8 mouse cellular contexts compared by ENCODE assay signal in genomic region chr13:55535796-55536193, GRCm38 (mm10). TPM values are rescaled to one million over a fixed set of nuclear protein-coding genes. Genes with fewer than 3 reads are reported as not detected.
A peak's percentile ranks its signal among the peaks of the same experiment; 100 is the strongest.
DNase-seq lines count a peak whose midpoint lies in the region; ATAC-seq and TF ChIP-seq lines count a peak whose summit lies in the region.

No protein-coding gene starts in this region.

- no peak for ATAC-seq in kidney, embryonic 15.5 days (replicated peaks; ENCODE audit: low FRiP score)
- ATAC-seq in hindbrain, embryonic 11.5 days (ENCODE audit: low FRiP score) = peak; percentile 22
- no peak for ATAC-seq in midbrain, embryonic 12.5 days (ENCODE audit: low FRiP score, low read depth)

- H3K9me3 ChIP-seq in kidney, embryonic 15.5 days (replicated peaks) = no peaks in the 10 kb centered on the region
- H3K9me3 ChIP-seq in hindbrain, embryonic 11.5 days (ENCODE audit: control insufficient read depth, low read length) = no peaks in the 10 kb centered on the region
- H3K9me3 ChIP-seq in midbrain, embryonic 12.5 days = no peaks in the 10 kb centered on the region

- peaks cover 19% of the 10 kb centered on the region for H3K4me1 ChIP-seq in kidney, embryonic 15.5 days
- H3K4me1 ChIP-seq in bone marrow macrophage, adult 2 months (ENCODE audit: control insufficient read depth, insufficient read depth, low read length) = peaks cover 8% of the 10 kb centered on the region; the same call in 1 of the 2 replicates
- H3K4me1 ChIP-seq in hindbrain, embryonic 11.5 days (replicated peaks; ENCODE audit: control insufficient read depth, insufficient read depth, low read length) = peaks cover 5% of the 10 kb centered on the region; the same call in 1 of the 2 replicates
- H3K4me1 ChIP-seq in midbrain, embryonic 12.5 days = peaks cover 15% of the 10 kb centered on the region

- no peak for DNase-seq in kidney, adult 8-10 months
- no peak for DNase-seq in hindbrain, embryonic 11.5 days (ENCODE audit: low spot score)
- no peak for DNase-seq in urinary bladder, postnatal 4 days (ENCODE audit: low spot score in 2 of 2)
- DNase-seq in embryo, embryonic 9.5 days (ENCODE audit: extremely low spot score) = no peak
- no peak for DNase-seq in kidney, adult 11 months

- H3K4me2 ChIP-seq in kidney, embryonic 15.5 days = peak overlapping the region; percentile 96
- H3K4me2 ChIP-seq in hindbrain, embryonic 11.5 days (replicated peaks; ENCODE audit: low read depth, low read length) = peak overlapping the region; percentile 87
- peak overlapping the region; percentile 100 for H3K4me2 ChIP-seq in midbrain, embryonic 12.5 days (replicated peaks)

- peak overlapping the region; percentile 63 for H3K4me3 ChIP-seq in kidney, embryonic 15.5 days (replicated peaks)
- H3K4me3 ChIP-seq in bone marrow macrophage, adult 2 months (ENCODE audit: insufficient read depth, low read length) = peak overlapping the region; percentile 96
- peak overlapping the region; percentile 80 for H3K4me3 ChIP-seq in hindbrain, embryonic 11.5 days (ENCODE audit: low read depth, low read length)
- peak overlapping the region; percentile 93 for H3K4me3 ChIP-seq in midbrain, embryonic 12.5 days

- no peaks in the 10 kb centered on the region for H3K27me3 ChIP-seq in kidney, embryonic 15.5 days
- no peaks in the 10 kb centered on the region for H3K27me3 ChIP-seq in hindbrain, embryonic 11.5 days (ENCODE audit: control insufficient read depth, insufficient read depth, low read length)
- no peaks in the 10 kb centered on the region for H3K27me3 ChIP-seq in midbrain, embryonic 12.5 days

- 15% methylated on average over 17 of the region's 17 CpGs for WGBS in kidney, embryonic 15.5 days
- WGBS in hindbrain, embryonic 11.5 days = 17% methylated on average over 17 of the region's 17 CpGs
- WGBS in midbrain, embryonic 12.5 days = 19% methylated on average over 17 of the region's 17 CpGs

- no peak for TF ChIP-seq POLR2A in bone marrow macrophage, adult 2 months (IDR thresholded peaks at IDR 0.05; ENCODE audit: borderline replicate concordance, low read depth, low read length)

- peaks cover 78% of the 10 kb centered on the region for H3K36me3 ChIP-seq in kidney, embryonic 15.5 days
- H3K36me3 ChIP-seq in hindbrain, embryonic 11.5 days (ENCODE audit: control insufficient read depth, insufficient read depth, low read length) = peaks cover 9% of the 10 kb centered on the region
- peaks cover 76% of the 10 kb centered on the region for H3K36me3 ChIP-seq in midbrain, embryonic 12.5 days

- H3K9ac ChIP-seq in kidney, embryonic 15.5 days = peak overlapping the region; percentile 65
- H3K9ac ChIP-seq in hindbrain, embryonic 11.5 days (ENCODE audit: low read depth, low read length) = peak overlapping the region; percentile 78
- peak overlapping the region; percentile 83 for H3K9ac ChIP-seq in midbrain, embryonic 12.5 days (replicated peaks)

- peak overlapping the region; percentile 49; the same call in 1 of the 2 replicates for H3K27ac ChIP-seq in kidney, embryonic 15.5 days
- H3K27ac ChIP-seq in bone marrow macrophage, adult 2 months (ENCODE audit: insufficient read depth, low read depth, low read length) = no peak overlapping the region; the same call in 1 of the 2 replicates
- H3K27ac ChIP-seq in hindbrain, embryonic 11.5 days (ENCODE audit: low read depth, low read length) = no peak overlapping the region; the same call in 1 of the 2 replicates
- H3K27ac ChIP-seq in midbrain, embryonic 12.5 days (replicated peaks) = peak overlapping the region; percentile 75

- no peak for TF ChIP-seq CTCF in bone marrow macrophage, adult 2 months (IDR thresholded peaks at IDR 0.05; ENCODE audit: low read depth, low read length)

RNA-seq across cellular contexts. Expression of gene Ddx41, which starts 0.7 kb away (rescaled TPM):
- polyA plus RNA-seq in kidney, embryonic 15.5 days (2015; fragmentation: Nextera tagmentation; extraction: Ambion mirVana) = 80.4 and 87.4 TPM in 2 replicates
- polyA plus RNA-seq in bone marrow macrophage, adult 2 months (2012; ENCODE audit: insufficient read depth, insufficient read length, missing spikeins) = 39.1 and 39.8 TPM in 2 replicates
- 67.6 and 75.0 TPM in 2 replicates for polyA plus RNA-seq in hindbrain, embryonic 11.5 days (2014; fragmentation: Nextera tagmentation; extraction: Ambion mirVana)
- polyA plus RNA-seq in midbrain, embryonic 12.5 days (2016; fragmentation: Nextera tagmentation; extraction: Ambion mirVana) = 64.6 and 73.4 TPM in 2 replicates

RNA-seq across cellular contexts. Expression of gene Dok3, which starts 6.7 kb away (rescaled TPM):
- polyA plus RNA-seq in kidney, embryonic 15.5 days (2015; fragmentation: Nextera tagmentation; extraction: Ambion mirVana) = 2.9 and 3.0 TPM in 2 replicates
- 87.8 and 94.2 TPM in 2 replicates for polyA plus RNA-seq in bone marrow macrophage, adult 2 months (2012; ENCODE audit: insufficient read depth, insufficient read length, missing spikeins)
- 2.2 and 2.8 TPM in 2 replicates for polyA plus RNA-seq in hindbrain, embryonic 11.5 days (2014; fragmentation: Nextera tagmentation; extraction: Ambion mirVana)
- polyA plus RNA-seq in midbrain, embryonic 12.5 days (2016; fragmentation: Nextera tagmentation; extraction: Ambion mirVana) = 2.9 and 4.6 TPM in 2 replicates

RNA-seq across cellular contexts. Expression of gene Pdlim7, which starts 22.3 kb away (rescaled TPM):
- polyA plus RNA-seq in kidney, embryonic 15.5 days (2015; fragmentation: Nextera tagmentation; extraction: Ambion mirVana) = 141 and 169 TPM in 2 replicates
- polyA plus RNA-seq in bone marrow macrophage, adult 2 months (2012; ENCODE audit: insufficient read depth, insufficient read length, missing spikeins) = 6.0 TPM in 2 replicates
- 135 and 152 TPM in 2 replicates for polyA plus RNA-seq in hindbrain, embryonic 11.5 days (2014; fragmentation: Nextera tagmentation; extraction: Ambion mirVana)
- polyA plus RNA-seq in midbrain, embryonic 12.5 days (2016; fragmentation: Nextera tagmentation; extraction: Ambion mirVana) = 140 and 156 TPM in 2 replicates

RNA-seq across cellular contexts. Expression of gene Fam193b, which starts 35.1 kb away (rescaled TPM):
- polyA plus RNA-seq in kidney, embryonic 15.5 days (2015; fragmentation: Nextera tagmentation; extraction: Ambion mirVana) = 35.1 and 43.2 TPM in 2 replicates
- 45.6 and 47.6 TPM in 2 replicates for polyA plus RNA-seq in bone marrow macrophage, adult 2 months (2012; ENCODE audit: insufficient read depth, insufficient read length, missing spikeins)
- polyA plus RNA-seq in hindbrain, embryonic 11.5 days (2014; fragmentation: Nextera tagmentation; extraction: Ambion mirVana) = 44.5 and 45.9 TPM in 2 replicates
- 67.2 and 67.7 TPM in 2 replicates for polyA plus RNA-seq in midbrain, embryonic 12.5 days (2016; fragmentation: Nextera tagmentation; extraction: Ambion mirVana)

RNA-seq across cellular contexts. Expression of gene Tmed9, which starts 37.7 kb away (rescaled TPM):
- polyA plus RNA-seq in kidney, embryonic 15.5 days (2015; fragmentation: Nextera tagmentation; extraction: Ambion mirVana) = 160 and 246 TPM in 2 replicates
- polyA plus RNA-seq in bone marrow macrophage, adult 2 months (2012; ENCODE audit: insufficient read depth, insufficient read length, missing spikeins) = 90.3 and 94.9 TPM in 2 replicates
- polyA plus RNA-seq in hindbrain, embryonic 11.5 days (2014; fragmentation: Nextera tagmentation; extraction: Ambion mirVana) = 50.1 and 63.8 TPM in 2 replicates
- polyA plus RNA-seq in midbrain, embryonic 12.5 days (2016; fragmentation: Nextera tagmentation; extraction: Ambion mirVana) = 105 and 108 TPM in 2 replicates

Comparison
In these comparisons a context has a peak if more than half of its experiments do, and no peak if none do; other contexts are left out.
1. H3K27ac ChIP-seq: peak in kidney, embryonic 15.5 days (single experiment) and midbrain, embryonic 12.5 days (single experiment); none in bone marrow macrophage, adult 2 months (single experiment) and hindbrain, embryonic 11.5 days (single experiment).
2. RNA of gene Dok3, which starts 6.7 kb away (polyA plus RNA-seq): 87.8 to 94.2 TPM in bone marrow macrophage, adult 2 months; 2.9 to 3.0 TPM in kidney, embryonic 15.5 days, 2.9 to 4.6 TPM in midbrain, embryonic 12.5 days and 2.2 to 2.8 TPM in hindbrain, embryonic 11.5 days; every median in the first group is over 10 times any median in the second.
3. RNA of gene Pdlim7, which starts 22.3 kb away (polyA plus RNA-seq): 141 to 169 TPM in kidney, embryonic 15.5 days, 140 to 156 TPM in midbrain, embryonic 12.5 days and 135 to 152 TPM in hindbrain, embryonic 11.5 days; 6.0 TPM in bone marrow macrophage, adult 2 months; every median in the first group is over 10 times any median in the second.
4. Peak in every context shown above with its lines, with median percentiles within 50 percentile points of each other: H3K4me2 ChIP-seq, H3K4me3 ChIP-seq and H3K9ac ChIP-seq.